Mouse (Mus musculus): ENCODE data around the gene Hpcal1. TPM values are rescaled to one million over a fixed set of nuclear protein-coding genes. Genes with fewer than 3 reads are reported as not detected.

Hpcal1 gene
- polyA plus RNA-seq, 1 experiment: 65.5 TPM

GRCm38 (mm10) chr12:17712571-17712970, 21.9 kb downstream of the Hpcal1 start:
- H3K27me3 ChIP-seq (ENCODE audit: control insufficient read depth, insufficient read depth, low read length, poor library complexity, severe bottlenecking): no peaks in the 10 kb centered on the region

DNA sequence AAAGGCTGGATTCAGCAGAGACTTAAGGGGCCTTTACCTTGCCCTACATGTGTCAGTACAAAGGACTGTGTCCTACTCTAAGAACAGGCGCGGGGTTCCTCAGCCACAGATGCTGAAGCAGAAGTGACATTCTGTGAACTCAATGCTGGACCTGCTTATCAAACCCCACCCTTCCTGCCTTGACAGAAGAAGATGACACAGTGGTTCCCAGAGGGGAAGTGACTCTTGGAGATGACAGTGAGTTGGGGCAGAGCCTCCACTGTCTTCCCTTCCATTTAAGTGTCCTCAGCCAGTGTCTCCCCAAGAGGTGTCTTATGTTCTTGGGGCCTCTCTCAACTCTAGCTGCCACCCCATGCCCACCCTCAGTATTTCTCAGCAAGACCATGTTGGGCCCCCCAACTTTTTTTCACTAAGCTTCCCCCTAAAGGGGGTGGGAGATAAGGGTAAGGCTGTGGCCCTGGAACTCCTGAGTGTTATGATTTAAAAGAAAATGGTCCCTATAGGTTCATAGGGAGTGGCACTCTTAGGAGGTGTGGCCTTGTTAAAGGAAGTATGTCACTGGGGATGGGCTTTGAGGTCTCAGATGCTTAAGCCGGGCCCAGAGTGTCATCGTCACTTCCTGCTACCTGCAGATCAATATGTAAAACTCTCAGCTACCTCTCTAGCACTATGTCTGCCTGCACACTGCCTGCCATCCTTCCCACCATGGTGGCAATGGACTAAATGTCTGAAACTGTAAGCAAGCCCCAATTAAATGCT, 25.2 kb downstream of the Hpcal1 start:
- peaks cover 4% of the 10 kb centered on the region for H3K4me1 ChIP-seq (ENCODE audit: control insufficient read depth, insufficient read depth, low read length)
- no peak for TF ChIP-seq EP300 (IDR thresholded peaks at IDR 0.05; ENCODE audit: insufficient read depth, low read depth, low read length)
- TF ChIP-seq POLR2A (IDR thresholded peaks at IDR 0.05; ENCODE audit: insufficient read depth, low read length): no peak
- no peak for TF ChIP-seq CTCF (IDR thresholded peaks at IDR 0.05; ENCODE audit: low read depth, low read length)
- no peak overlapping the region for H3K27ac ChIP-seq (ENCODE audit: insufficient read depth, low read length)

More at GRCm38 (mm10) chr12:17712571-17712970, 21.9 kb downstream of the Hpcal1 start:
- Histone ChIP-seq H3K9me3 (replicated peaks; ENCODE audit: control insufficient read depth, insufficient read depth, low read length, poor library complexity, severe bottlenecking) (no peaks in the 10 kb centered on the region), H3K4me1 (ENCODE audit: control insufficient read depth, insufficient read depth, low read length) (peaks cover 7% of the 10 kb centered on the region), H3K9ac (ENCODE audit: low read depth, poor library complexity, severe bottlenecking) (no peak overlapping the region), H3K36me3 (ENCODE audit: control insufficient read depth, insufficient read depth, low read length, poor library complexity, severe bottlenecking) (no peaks in the 10 kb centered on the region), H3K4me3 (ENCODE audit: low read depth, low read length) (no peak overlapping the region), H3K27ac (ENCODE audit: insufficient read depth, low read length) (no peak overlapping the region)
- TF ChIP-seq CTCF (IDR thresholded peaks at IDR 0.05; ENCODE audit: low read depth, low read length) (no peak), POLR2A (IDR thresholded peaks at IDR 0.05; ENCODE audit: insufficient read depth, low read length) (no peak), EP300 (IDR thresholded peaks at IDR 0.05; ENCODE audit: insufficient read depth, low read depth, low read length) (no peak)

GRCm38 (mm10) chr12:17717257-17717656, 26.6 kb downstream of the Hpcal1 start:
- peaks cover 4% of the 10 kb centered on the region for H3K4me1 ChIP-seq (ENCODE audit: control insufficient read depth, insufficient read depth, low read length)
- no peak overlapping the region for H3K4me3 ChIP-seq (ENCODE audit: low read depth, low read length)
- H3K9me3 ChIP-seq (replicated peaks; ENCODE audit: control insufficient read depth, insufficient read depth, low read length, poor library complexity, severe bottlenecking): no peaks in the 10 kb centered on the region
- no peaks in the 10 kb centered on the region for H3K27me3 ChIP-seq (ENCODE audit: control insufficient read depth, insufficient read depth, low read length, poor library complexity, severe bottlenecking)
- TF ChIP-seq POLR2A (IDR thresholded peaks at IDR 0.05; ENCODE audit: insufficient read depth, low read length): no peak
- no peak for TF ChIP-seq EP300 (IDR thresholded peaks at IDR 0.05; ENCODE audit: insufficient read depth, low read depth, low read length)
- TF ChIP-seq CTCF (IDR thresholded peaks at IDR 0.05; ENCODE audit: low read depth, low read length): no peak
- H3K27ac ChIP-seq (ENCODE audit: insufficient read depth, low read length): no peak overlapping the region
- no peaks in the 10 kb centered on the region for H3K36me3 ChIP-seq (ENCODE audit: control insufficient read depth, insufficient read depth, low read length, poor library complexity, severe bottlenecking)
- no peak overlapping the region for H3K9ac ChIP-seq (ENCODE audit: low read depth, poor library complexity, severe bottlenecking)

More for the DNA sequence above, 25.2 kb downstream of the Hpcal1 start:
- Histone ChIP-seq H3K9ac (ENCODE audit: low read depth, poor library complexity, severe bottlenecking) (no peak overlapping the region), H3K4me3 (ENCODE audit: low read depth, low read length) (no peak overlapping the region), H3K36me3 (ENCODE audit: control insufficient read depth, insufficient read depth, low read length, poor library complexity, severe bottlenecking) (no peaks in the 10 kb centered on the region), H3K9me3 (replicated peaks; ENCODE audit: control insufficient read depth, insufficient read depth, low read length, poor library complexity, severe bottlenecking) (no peaks in the 10 kb centered on the region), H3K27me3 (ENCODE audit: control insufficient read depth, insufficient read depth, low read length, poor library complexity, severe bottlenecking) (no peaks in the 10 kb centered on the region)

- no peak for TF ChIP-seq POLR2A (IDR thresholded peaks at IDR 0.05; ENCODE audit: insufficient read depth, low read length)
- TF ChIP-seq EP300 (IDR thresholded peaks at IDR 0.05; ENCODE audit: insufficient read depth, low read depth, low read length): no peak
- no peak for TF ChIP-seq CTCF (IDR thresholded peaks at IDR 0.05; ENCODE audit: low read depth, low read length)
- H3K27me3 ChIP-seq (ENCODE audit: control insufficient read depth, insufficient read depth, low read length, poor library complexity, severe bottlenecking): no peaks in the 10 kb centered on the region
- no peak overlapping the region for H3K9ac ChIP-seq (ENCODE audit: low read depth, poor library complexity, severe bottlenecking)
- peaks cover 4% of the 10 kb centered on the region for H3K4me1 ChIP-seq (ENCODE audit: control insufficient read depth, insufficient read depth, low read length)
- no peaks in the 10 kb centered on the region for H3K9me3 ChIP-seq (replicated peaks; ENCODE audit: control insufficient read depth, insufficient read depth, low read length, poor library complexity, severe bottlenecking)
- H3K4me3 ChIP-seq (ENCODE audit: low read depth, low read length): no peak overlapping the region
- no peaks in the 10 kb centered on the region for H3K36me3 ChIP-seq (ENCODE audit: control insufficient read depth, insufficient read depth, low read length, poor library complexity, severe bottlenecking)
- H3K27ac ChIP-seq (ENCODE audit: insufficient read depth, low read length): no peak overlapping the region
These were observed 27.5 kb downstream of the Hpcal1 start for GRCm38 (mm10) chr12:17718146-17718545.

GRCm38 (mm10) chr12:17721058-17721457, 30.4 kb downstream of the Hpcal1 start:
- H3K9ac ChIP-seq (ENCODE audit: low read depth, poor library complexity, severe bottlenecking): no peak overlapping the region

More at GRCm38 (mm10) chr12:17721058-17721457, 30.4 kb downstream of the Hpcal1 start:
- H3K27me3 ChIP-seq (ENCODE audit: control insufficient read depth, insufficient read depth, low read length, poor library complexity, severe bottlenecking): no peaks in the 10 kb centered on the region
- TF ChIP-seq CTCF (IDR thresholded peaks at IDR 0.05; ENCODE audit: low read depth, low read length) (no peak), EP300 (IDR thresholded peaks at IDR 0.05; ENCODE audit: insufficient read depth, low read depth, low read length) (no peak), POLR2A (IDR thresholded peaks at IDR 0.05; ENCODE audit: insufficient read depth, low read length) (no peak)
- peaks cover 4% of the 10 kb centered on the region for H3K4me1 ChIP-seq (ENCODE audit: control insufficient read depth, insufficient read depth, low read length)
- no peaks in the 10 kb centered on the region for H3K9me3 ChIP-seq (replicated peaks; ENCODE audit: control insufficient read depth, insufficient read depth, low read length, poor library complexity, severe bottlenecking)
- no peaks in the 10 kb centered on the region for H3K36me3 ChIP-seq (ENCODE audit: control insufficient read depth, insufficient read depth, low read length, poor library complexity, severe bottlenecking)
- no peak overlapping the region for H3K4me3 ChIP-seq (ENCODE audit: low read depth, low read length)
- no peak overlapping the region for H3K27ac ChIP-seq (ENCODE audit: insufficient read depth, low read length)
